Mouse (Mus musculus): ENCODE data around the gene Gda. TPM values are rescaled to one million over a fixed set of nuclear protein-coding genes. Genes with fewer than 3 reads are reported as not detected.

Gene Gda
- polyA plus RNA-seq, 1 experiment from 2014 or later, result 0.13 TPM

DNA sequence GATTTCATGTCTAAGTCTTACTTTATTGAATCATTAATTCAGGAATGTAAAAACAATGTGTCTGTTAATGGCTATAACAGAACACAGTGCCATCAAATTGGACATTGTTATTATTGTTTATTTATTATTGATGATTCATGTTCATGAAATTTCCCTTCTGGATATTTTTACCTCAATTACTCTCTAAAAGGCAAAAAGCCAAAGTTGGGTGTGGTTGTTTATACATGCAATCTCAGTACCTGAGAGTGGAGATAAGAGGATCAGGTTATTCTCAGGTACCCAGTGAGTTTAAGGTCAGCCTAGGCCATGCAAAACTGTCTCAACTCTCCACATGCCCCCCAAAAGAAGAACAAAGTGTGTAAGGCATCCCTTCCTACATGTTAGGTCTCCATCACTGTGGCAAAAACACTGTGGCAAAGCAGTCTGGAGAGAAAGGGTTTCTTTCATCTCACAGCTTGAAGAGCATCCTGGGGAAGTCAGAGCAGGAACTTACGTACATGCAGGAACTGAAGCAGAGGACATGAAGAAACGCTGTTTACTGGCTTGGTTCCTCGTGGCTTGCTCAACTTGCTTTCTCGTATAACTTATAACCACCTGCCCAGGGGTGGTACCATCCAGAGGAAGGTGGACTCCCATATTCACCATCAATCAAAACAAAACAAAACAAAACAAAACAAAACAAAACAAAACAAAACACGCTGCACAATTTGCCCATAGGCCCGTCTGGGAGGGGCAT is 89.6 kb downstream of the Gda start:
- no peaks in the 10 kb centered on the region for H3K9me3 ChIP-seq (replicated peaks; ENCODE audit: control insufficient read depth, low read length)
- H3K36me3 ChIP-seq (replicated peaks; ENCODE audit: control insufficient read depth, insufficient read depth, low read depth, low read length), result no peaks in the 10 kb centered on the region
- H3K4me2 ChIP-seq (ENCODE audit: low read depth, low read length), result no peak overlapping the region
- H3K9ac ChIP-seq (replicated peaks; ENCODE audit: low read length), result no peak overlapping the region
- H3K4me3 ChIP-seq (ENCODE audit: low read depth, low read length), result no peak overlapping the region
- ATAC-seq (replicated peaks; ENCODE audit: insufficient number of reproducible peaks, low FRiP score, low TSS enrichment, low read depth) (no peak), DNase-seq (ENCODE audit: low spot score) (no peak)
- H3K27me3 ChIP-seq (ENCODE audit: control insufficient read depth, insufficient read depth, low read length), result no peaks in the 10 kb centered on the region
- WGBS, result 84% methylated on average over 6 of the region's 6 CpGs
- no peaks in the 10 kb centered on the region for H3K4me1 ChIP-seq (ENCODE audit: control insufficient read depth, insufficient read depth, low read length)
- H3K27ac ChIP-seq (replicated peaks; ENCODE audit: low read depth, low read length), result no peak overlapping the region

GRCm38 (mm10) chr19:21381696-21382095 is 91.5 kb downstream of the Gda start:
- H3K36me3 ChIP-seq (replicated peaks; ENCODE audit: control insufficient read depth, insufficient read depth, low read depth, low read length), result no peaks in the 10 kb centered on the region
- H3K9me3 ChIP-seq (replicated peaks; ENCODE audit: control insufficient read depth, low read length), result no peaks in the 10 kb centered on the region
- H3K4me3 ChIP-seq (ENCODE audit: low read depth, low read length), result no peak overlapping the region
- no peaks in the 10 kb centered on the region for H3K27me3 ChIP-seq (ENCODE audit: control insufficient read depth, insufficient read depth, low read length)
- no peak overlapping the region for H3K4me2 ChIP-seq (ENCODE audit: low read depth, low read length)
- 60% methylated on average over 2 of the region's 2 CpGs for WGBS
- DNase-seq (ENCODE audit: low spot score) (no peak), ATAC-seq (replicated peaks; ENCODE audit: insufficient number of reproducible peaks, low FRiP score, low TSS enrichment, low read depth) (no peak)
- H3K4me1 ChIP-seq (ENCODE audit: control insufficient read depth, insufficient read depth, low read length), result no peaks in the 10 kb centered on the region
- H3K9ac ChIP-seq (replicated peaks; ENCODE audit: low read length), result no peak overlapping the region
- H3K27ac ChIP-seq (replicated peaks; ENCODE audit: low read depth, low read length), result no peak overlapping the region

- Histone ChIP-seq H3K27ac (replicated peaks; ENCODE audit: low read depth, low read length) (no peak overlapping the region), H3K36me3 (replicated peaks; ENCODE audit: control insufficient read depth, insufficient read depth, low read depth, low read length) (no peaks in the 10 kb centered on the region), H3K4me1 (ENCODE audit: control insufficient read depth, insufficient read depth, low read length) (no peaks in the 10 kb centered on the region), H3K9me3 (replicated peaks; ENCODE audit: control insufficient read depth, low read length) (no peaks in the 10 kb centered on the region), H3K27me3 (ENCODE audit: control insufficient read depth, insufficient read depth, low read length) (no peaks in the 10 kb centered on the region), H3K4me2 (ENCODE audit: low read depth, low read length) (no peak overlapping the region), H3K4me3 (ENCODE audit: low read depth, low read length) (no peak overlapping the region), H3K9ac (replicated peaks; ENCODE audit: low read length) (no peak overlapping the region)
- DNase-seq (ENCODE audit: low spot score) (no peak), ATAC-seq (replicated peaks; ENCODE audit: insufficient number of reproducible peaks, low FRiP score, low TSS enrichment, low read depth) (no peak)
- 96% methylated on average over 5 of the region's 5 CpGs for WGBS
These were observed 94.0 kb downstream of the Gda start for GRCm38 (mm10) chr19:21379195-21379594.

- Histone ChIP-seq H3K4me3 (ENCODE audit: low read depth, low read length) (no peak overlapping the region), H3K36me3 (replicated peaks; ENCODE audit: control insufficient read depth, insufficient read depth, low read depth, low read length) (no peaks in the 10 kb centered on the region)
- ATAC-seq (replicated peaks; ENCODE audit: insufficient number of reproducible peaks, low FRiP score, low TSS enrichment, low read depth), result no peak
These were observed 96.6 kb downstream of the Gda start for GRCm38 (mm10) chr19:21376445-21377218.

GRCm38 (mm10) chr19:21373073-21373755 is 100.0 kb downstream of the Gda start:
- WGBS, result 48% methylated on average over 11 of the region's 11 CpGs
- DNase-seq (ENCODE audit: low spot score), result peak; percentile 83
- Histone ChIP-seq H3K4me1 (ENCODE audit: control insufficient read depth, insufficient read depth, low read length) (no peaks in the 10 kb centered on the region), H3K4me2 (ENCODE audit: low read depth, low read length) (no peak overlapping the region), H3K36me3 (replicated peaks; ENCODE audit: control insufficient read depth, insufficient read depth, low read depth, low read length) (no peaks in the 10 kb centered on the region), H3K9ac (replicated peaks; ENCODE audit: low read length) (no peak overlapping the region), H3K9me3 (replicated peaks; ENCODE audit: control insufficient read depth, low read length) (no peaks in the 10 kb centered on the region), H3K27me3 (ENCODE audit: control insufficient read depth, insufficient read depth, low read length) (no peaks in the 10 kb centered on the region), H3K4me3 (ENCODE audit: low read depth, low read length) (no peak overlapping the region), H3K27ac (replicated peaks; ENCODE audit: low read depth, low read length) (no peak overlapping the region)
- no peak for ATAC-seq (replicated peaks; ENCODE audit: insufficient number of reproducible peaks, low FRiP score, low TSS enrichment, low read depth)

More at GRCm38 (mm10) chr19:21376445-21377218, 96.6 kb downstream of the Gda start:
- 89% methylated on average over 4 of the region's 4 CpGs for WGBS
- no peak overlapping the region for H3K27ac ChIP-seq (replicated peaks; ENCODE audit: low read depth, low read length)
- H3K4me2 ChIP-seq (ENCODE audit: low read depth, low read length), result no peak overlapping the region
- no peaks in the 10 kb centered on the region for H3K27me3 ChIP-seq (ENCODE audit: control insufficient read depth, insufficient read depth, low read length)
- no peak for DNase-seq (ENCODE audit: low spot score)
- H3K9ac ChIP-seq (replicated peaks; ENCODE audit: low read length), result no peak overlapping the region
- H3K4me1 ChIP-seq (ENCODE audit: control insufficient read depth, insufficient read depth, low read length), result no peaks in the 10 kb centered on the region
- no peaks in the 10 kb centered on the region for H3K9me3 ChIP-seq (replicated peaks; ENCODE audit: control insufficient read depth, low read length)

DNA sequence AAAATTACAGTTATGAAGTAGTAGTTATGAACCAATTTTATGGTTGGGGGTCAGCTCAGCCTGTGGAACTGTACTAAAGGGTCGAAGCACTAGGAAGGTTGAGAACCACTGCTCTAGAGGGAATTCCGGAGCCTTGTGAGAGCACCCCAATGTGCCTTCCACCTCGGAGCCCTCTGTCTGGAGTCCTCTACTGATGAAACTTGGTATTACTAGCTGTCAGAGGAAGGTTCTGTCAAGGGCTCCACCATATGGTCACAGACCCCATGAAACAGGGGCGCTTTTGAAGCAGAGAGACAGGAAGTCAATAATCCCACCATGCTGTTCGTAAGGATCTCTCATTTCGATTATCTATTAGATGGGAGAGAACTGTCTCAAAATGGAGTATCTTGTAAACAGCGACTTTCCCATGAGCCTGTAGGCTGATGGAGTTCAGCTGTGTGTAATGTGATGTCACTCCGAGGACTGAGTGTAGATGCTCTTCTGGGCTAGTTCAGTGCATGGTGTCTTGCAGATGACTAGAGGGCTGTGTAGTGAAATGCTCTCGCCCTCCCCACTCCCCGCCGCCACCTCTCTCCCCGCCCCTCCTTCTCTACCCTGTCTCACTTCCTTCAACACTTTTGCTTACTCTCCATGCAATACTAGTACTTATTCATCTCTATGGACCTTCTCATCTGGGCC is 100.7 kb downstream of the Gda start:
- Histone ChIP-seq H3K4me2 (ENCODE audit: low read depth, low read length) (no peak overlapping the region), H3K4me3 (ENCODE audit: low read depth, low read length) (no peak overlapping the region), H3K9ac (replicated peaks; ENCODE audit: low read length) (no peak overlapping the region), H3K27me3 (ENCODE audit: control insufficient read depth, insufficient read depth, low read length) (no peaks in the 10 kb centered on the region), H3K9me3 (replicated peaks; ENCODE audit: control insufficient read depth, low read length) (no peaks in the 10 kb centered on the region), H3K36me3 (replicated peaks; ENCODE audit: control insufficient read depth, insufficient read depth, low read depth, low read length) (no peaks in the 10 kb centered on the region), H3K4me1 (ENCODE audit: control insufficient read depth, insufficient read depth, low read length) (no peaks in the 10 kb centered on the region), H3K27ac (replicated peaks; ENCODE audit: low read depth, low read length) (no peak overlapping the region)
- DNase-seq (ENCODE audit: low spot score) (no peak), ATAC-seq (replicated peaks; ENCODE audit: insufficient number of reproducible peaks, low FRiP score, low TSS enrichment, low read depth) (no peak)
- WGBS, result 84% methylated on average over 12 of the region's 12 CpGs

DNA sequence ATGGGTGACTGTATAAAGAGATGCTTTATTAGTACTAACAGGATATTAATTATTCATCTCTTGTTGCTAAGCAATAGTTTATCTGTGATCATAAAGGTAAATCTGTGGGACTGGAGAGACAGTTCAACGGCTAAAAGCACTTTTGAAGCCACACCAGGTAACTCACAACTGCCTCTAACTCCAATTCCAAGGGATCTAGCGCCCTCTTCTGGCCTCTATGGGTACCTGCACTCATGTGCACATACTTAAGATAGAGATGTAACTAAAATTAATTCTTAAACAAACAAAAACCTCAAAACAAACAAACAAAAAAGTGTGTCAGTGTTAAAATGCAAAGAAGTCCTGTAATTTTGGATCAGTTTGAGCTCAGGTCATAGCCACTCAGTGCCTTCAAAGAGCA is 101.9 kb downstream of the Gda start:
- Histone ChIP-seq H3K36me3 (replicated peaks; ENCODE audit: control insufficient read depth, insufficient read depth, low read depth, low read length) (no peaks in the 10 kb centered on the region), H3K4me1 (ENCODE audit: control insufficient read depth, insufficient read depth, low read length) (no peaks in the 10 kb centered on the region), H3K27ac (replicated peaks; ENCODE audit: low read depth, low read length) (no peak overlapping the region), H3K4me2 (ENCODE audit: low read depth, low read length) (no peak overlapping the region), H3K9me3 (replicated peaks; ENCODE audit: control insufficient read depth, low read length) (no peaks in the 10 kb centered on the region), H3K27me3 (ENCODE audit: control insufficient read depth, insufficient read depth, low read length) (no peaks in the 10 kb centered on the region), H3K9ac (replicated peaks; ENCODE audit: low read length) (no peak overlapping the region), H3K4me3 (ENCODE audit: low read depth, low read length) (no peak overlapping the region)
- ATAC-seq (replicated peaks; ENCODE audit: insufficient number of reproducible peaks, low FRiP score, low TSS enrichment, low read depth) (no peak), DNase-seq (ENCODE audit: low spot score) (no peak)
- WGBS, result 58% methylated on average over 2 of the region's 2 CpGs
